In genomic region chr7:27860396-27861235, GRCm38 (mm10) we compare ENCODE assay signal across 8 mouse cellular contexts. TPM values are rescaled to one million over a fixed set of nuclear protein-coding genes. Genes with fewer than 3 reads are reported as not detected.
DNase-seq lines count a peak whose midpoint lies in the region; ATAC-seq and TF ChIP-seq lines count a peak whose summit lies in the region.

No protein-coding gene starts in this region.

- H3K36me3 ChIP-seq in hindbrain, postnatal 0 days (ENCODE audit: insufficient read depth, low read length) = no peaks in the 10 kb centered on the region
- peaks cover 16% of the 10 kb centered on the region for H3K36me3 ChIP-seq in macrophage (ENCODE audit: inconsistent target)

- TF ChIP-seq CTCF in Patski (IDR thresholded peaks at IDR 0.05) = no peak
- TF ChIP-seq CTCF in hindbrain, postnatal 0 days (IDR thresholded peaks at IDR 0.05; ENCODE audit: low read depth) = no peak
- no peak for TF ChIP-seq CTCF in left cerebral cortex, adult 2 months (IDR thresholded peaks at IDR 0.05)

- CTCF ChIA-PET in Patski (lab: Charles Lee) = interaction anchor here (1.5 to 2.5 kb wide), 3 partner anchors 17 to 43 kb away, joined by 3 to 8 read pairs (median 4); no protein-coding TSS in a partner anchor

- in situ Hi-C loops in Patski (cut with MboI; ENCODE audit: low pct_unique_long_range_greater_than_20kb) = loop anchor here (5.0 kb wide), 1 partner anchor 117 kb away; the partner anchor contains the start of gene Zfp780b

- H3K79me2 ChIP-seq in macrophage (ENCODE audit: inconsistent target) = peaks cover 16% of the 10 kb centered on the region; the same call in 1 of the 2 replicates

- H3K9ac ChIP-seq in hindbrain, postnatal 0 days (replicated peaks; ENCODE audit: low read length) = peak overlapping the region; percentile 43; the same call in 1 of the 2 replicates

- ATAC-seq in Patski = peak; percentile 93
- ATAC-seq in hindbrain, postnatal 0 days = peak; percentile 85

- no peaks in the 10 kb centered on the region for H3K9me3 ChIP-seq in hindbrain, postnatal 0 days (ENCODE audit: low read length)

- no peaks in the 10 kb centered on the region for H3K27me3 ChIP-seq in Patski
- H3K27me3 ChIP-seq in hindbrain, postnatal 0 days (ENCODE audit: insufficient read depth, low read length) = no peaks in the 10 kb centered on the region

- intact Hi-C loops in left cerebral cortex, adult 2 months (cut with DNase I) = loop anchor here (10.0 kb wide), 1 partner anchor 86 kb away; no protein-coding TSS in a partner anchor

- H3K27ac ChIP-seq in hindbrain, postnatal 0 days = peak overlapping the region; percentile 69; the same call in 1 of the 2 replicates
- peak overlapping the region; percentile 40; the same call in 1 of the 2 replicates for H3K27ac ChIP-seq in left cerebral cortex, adult 2 months
- H3K27ac ChIP-seq in macrophage = peak overlapping the region; percentile 77

- peak overlapping the region; percentile 44 for H3K4me3 ChIP-seq in hindbrain, postnatal 0 days (ENCODE audit: low read length)
- H3K4me3 ChIP-seq in left cerebral cortex, adult 2 months = peak overlapping the region; percentile 62
- peak overlapping the region; percentile 68 for H3K4me3 ChIP-seq in macrophage (ENCODE audit: inconsistent target)

- WGBS in hindbrain, postnatal 0 days = 0% methylated on average over 22 of the region's 22 CpGs
- under 1% methylated on average over 12 of the region's 22 CpGs for WGBS in macrophage (ENCODE audit: missing documents)

- peak; percentile 39 for DNase-seq in Patski (ENCODE audit: low read depth, low spot score)
- DNase-seq in embryo, embryonic 10 days (ENCODE audit: low spot score) = peak; percentile 79
- DNase-seq in gastrocnemius, adult 8-10 months (ENCODE audit: low spot score in 2 of 2) = peak; percentile 55 to 71
- DNase-seq in hindbrain, postnatal 0 days (ENCODE audit: low spot score) = peak; percentile 80
- peak; percentile 19 to 41 for DNase-seq in left cerebral cortex, adult 2 months (ENCODE audit: extremely low spot score in 1 of 2, low spot score in 2 of 2)
- peak; percentile 48 for DNase-seq in retina, postnatal 7 days (ENCODE audit: low read depth, low spot score)
- DNase-seq in urinary bladder, adult 18-20 months (ENCODE audit: low spot score in 2 of 2) = peak; percentile 66 to 79

- POLR2A ChIA-PET in Patski (lab: Charles Lee) = interaction anchor here (0.6 kb wide), 2 partner anchors 52 to 68 kb away, joined by 4 read pairs; no protein-coding TSS in a partner anchor

- H3K4me1 ChIP-seq in hindbrain, postnatal 0 days (ENCODE audit: insufficient read depth, low read length) = no peaks in the 10 kb centered on the region

- peak overlapping the region; percentile 75 for H3K4me2 ChIP-seq in hindbrain, postnatal 0 days (ENCODE audit: low read depth, low read length)

RNA-seq across cellular contexts. Expression of gene Zfp607a, which starts 3.3 kb away (rescaled TPM):
- 2.7 TPM for polyA plus RNA-seq in Patski (2021)
- total RNA-seq in gastrocnemius, adult 8-10 months (2022) = 1 to 10 TPM; 1.7 to 2.9 (median 1.9) TPM
- total RNA-seq in hindbrain, postnatal 0 days (2014; rRNA removed) = 1.5 and 2.1 TPM in 2 replicates
- polyA plus RNA-seq in hindbrain, postnatal 0 days (2015; fragmentation: Nextera tagmentation; extraction: Ambion mirVana) = 0.39 and 0.90 TPM in 2 replicates
- total RNA-seq in left cerebral cortex, adult 2 months (2021) = 1 to 10 TPM; 1.7 to 2.2 TPM
- 10 to 100 TPM; 46.2 to 97.1 (median 73.7) TPM for total RNA-seq in macrophage (2018; cell fraction: chromatin; rRNA removed)
- 10 to 100 TPM in 1 of 26 experiments, 1 to 10 TPM in 25; 3.7 to 10.1 (median 5.9) TPM for total RNA-seq in macrophage (2018; cell fraction: cytosol; rRNA removed)
- total RNA-seq in macrophage (2018; cell fraction: nucleus; rRNA removed) = 10 to 100 TPM; 25.8 to 81.2 (median 51.6) TPM
- 3.2 to 3.5 TPM (median 3.3 TPM) in 3 replicates for polyA plus RNA-seq in macrophage (2018)

RNA-seq across cellular contexts. Expression of gene Zfp59, which starts 22.2 kb away (rescaled TPM):
- polyA plus RNA-seq in Patski (2021) (5.4 TPM), macrophage (2018) (3.4 to 4.3 TPM (median 3.6 TPM) in 3 replicates)
- total RNA-seq in gastrocnemius, adult 8-10 months (2022) = 1 to 10 TPM; 2.3 to 2.7 (median 2.6) TPM
- 3.7 and 6.7 TPM in 2 replicates for total RNA-seq in hindbrain, postnatal 0 days (2014; rRNA removed)
- polyA plus RNA-seq in hindbrain, postnatal 0 days (2015; fragmentation: Nextera tagmentation; extraction: Ambion mirVana) = 4.1 and 5.1 TPM in 2 replicates
- 1 to 10 TPM; 4.1 to 5.0 TPM for total RNA-seq in left cerebral cortex, adult 2 months (2021)
- total RNA-seq in macrophage (2018; cell fraction: chromatin; rRNA removed) = 10 to 100 TPM in 9 of 26 experiments, 1 to 10 TPM in 17; 2.1 to 19.6 (median 8.4) TPM
- total RNA-seq in macrophage (2018; cell fraction: cytosol; rRNA removed) = 1 to 10 TPM; 1.2 to 4.9 (median 3.4) TPM
- total RNA-seq in macrophage (2018; cell fraction: nucleus; rRNA removed) = 10 to 100 TPM in 2 of 26 experiments, 1 to 10 TPM in 24; 2.0 to 11.2 (median 6.0) TPM

RNA-seq across cellular contexts. Expression of gene Zfp626, which starts 53.6 kb away (rescaled TPM):
- polyA plus RNA-seq in Patski (2021) (4.2 TPM), macrophage (2018) (4.1 to 5.9 TPM (median 4.8 TPM) in 3 replicates)
- 1 to 10 TPM; 4.0 to 5.3 (median 4.4) TPM for total RNA-seq in gastrocnemius, adult 8-10 months (2022)
- total RNA-seq in hindbrain, postnatal 0 days (2014; rRNA removed) = 4.5 and 4.7 TPM in 2 replicates
- polyA plus RNA-seq in hindbrain, postnatal 0 days (2015; fragmentation: Nextera tagmentation; extraction: Ambion mirVana) = 1.1 TPM in 2 replicates
- 1 to 10 TPM; 9.1 to 9.3 TPM for total RNA-seq in left cerebral cortex, adult 2 months (2021)
- total RNA-seq in macrophage (2018; cell fraction: chromatin; rRNA removed) = 10 to 100 TPM in 24 of 26 experiments, 1 to 10 TPM in 2; 9.5 to 42.3 (median 21.4) TPM
- total RNA-seq in macrophage (2018; cell fraction: cytosol; rRNA removed) = 1 to 10 TPM; 2.4 to 8.4 (median 5.9) TPM
- total RNA-seq in macrophage (2018; cell fraction: nucleus; rRNA removed) = 10 to 100 TPM in 22 of 26 experiments, 1 to 10 TPM in 4; 6.1 to 28.1 (median 15.9) TPM

Comparison
In these comparisons a context has a peak if more than half of its experiments do, and no peak if none do; other contexts are left out.
1. Peak in every context shown above with its lines: DNase-seq, ATAC-seq, H3K4me3 ChIP-seq and H3K27ac ChIP-seq.
2. DNase-seq: peak in every context shown above with its lines; median percentile 80 in hindbrain, postnatal 0 days; 79 in embryo, embryonic 10 days; 72 in urinary bladder, adult 18-20 months; 63 in gastrocnemius, adult 8-10 months; 48 in retina, postnatal 7 days; 39 in Patski; 30 in left cerebral cortex, adult 2 months.